Mouse (Mus musculus): Measurements from ENCODE around the gene Psmb8.

DNA sequence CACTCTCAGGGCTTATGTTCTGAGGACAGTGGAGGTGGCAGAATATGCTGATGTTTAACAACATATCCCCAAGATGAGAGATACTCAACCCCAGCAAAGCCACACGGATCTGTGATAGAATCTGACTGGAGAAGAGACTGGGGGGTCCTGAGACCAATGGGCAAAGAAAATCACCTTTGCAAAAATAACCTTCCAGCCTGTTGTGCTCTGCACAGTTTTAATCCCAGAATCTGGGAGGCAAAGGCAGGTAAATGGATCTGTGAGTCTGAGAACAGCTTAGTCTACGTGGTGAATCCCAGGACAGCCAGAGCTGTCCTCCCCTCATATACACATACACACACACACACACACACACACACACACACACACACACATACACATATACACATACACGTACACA, 51.8 kb downstream of the Psmb8 start:
- no peak for TF ChIP-seq CTCF (IDR thresholded peaks at IDR 0.05; ENCODE audit: low read depth)
- TF ChIP-seq EP300 (IDR thresholded peaks at IDR 0.05; ENCODE audit: low read depth), result no peak

All from heart, postnatal 0 days (tissue).